Mouse (Mus musculus): Measurements from ENCODE around the gene 2310030G06Rik. TPM values are rescaled to one million over a fixed set of nuclear protein-coding genes. Genes with fewer than 3 reads are reported as not detected.
A peak's percentile ranks its signal among the peaks of the same experiment; 100 is the strongest.

The 2310030G06Rik gene
- polyA plus RNA-seq (2016; fragmentation: Nextera tagmentation; extraction: Ambion mirVana), result 0.95 and 1.5 TPM in 2 replicates

GRCm38 (mm10) chr9:50746214-50746677 is at the start of gene 2310030G06Rik:
Gene 2310030G06Rik (minus strand): TSS chr9:50746536.
- peak within 1 kb of the TSS; percentile 22 for H3K4me3 ChIP-seq
- 2% methylated on average over 19 of the region's 19 CpGs for WGBS
- ATAC-seq (ENCODE audit: low FRiP score, low read depth), result no peak

DNA sequence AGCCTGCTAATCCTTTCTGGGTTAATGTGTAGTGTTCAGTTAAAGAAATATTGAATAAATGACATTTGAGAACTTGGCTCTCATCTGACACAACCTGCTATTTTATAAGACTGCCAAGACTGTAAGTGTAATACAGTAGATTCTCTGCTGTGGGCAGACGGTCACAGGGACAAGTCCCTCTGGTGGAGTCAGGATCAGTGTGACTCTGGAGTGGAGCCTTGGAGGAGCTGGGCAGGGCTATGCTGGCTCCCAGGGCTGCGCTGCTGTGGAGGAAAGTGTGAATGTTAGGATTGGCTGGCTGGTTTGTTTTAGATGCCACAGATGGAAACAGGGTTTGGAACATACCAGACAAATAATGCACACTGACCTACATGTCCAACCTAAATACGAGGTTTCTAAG is 48.9 kb upstream of the 2310030G06Rik start:
- Histone ChIP-seq H3K9me3 (no peaks in the 10 kb centered on the region), H3K4me3 (no peak overlapping the region), H3K36me3 (peaks cover 48% of the 10 kb centered on the region)

More at GRCm38 (mm10) chr9:50746214-50746677, at the start of gene 2310030G06Rik:
- Histone ChIP-seq H3K4me1 (peaks cover 7% of the 10 kb centered on the region; the same call in 1 of the 2 replicates), H3K27ac (no peak within 1 kb of the TSS), H3K27me3 (replicated peaks) (no peaks in the 10 kb centered on the region; the same call in 1 of the 2 replicates), H3K9me3 (no peaks in the 10 kb centered on the region), H3K9ac (0 out of 2 replicates have a peak within 1 kb of the TSS, but pooled peaks have one; percentile 1), H3K4me2 (replicated peaks) (peak within 1 kb of the TSS; percentile 58), H3K36me3 (no peaks in the 10 kb centered on the region)

GRCm38 (mm10) chr9:50782155-50782554 is 35.8 kb upstream of the 2310030G06Rik start:
- no peak overlapping the region for H3K27ac ChIP-seq
- no peaks in the 10 kb centered on the region for H3K4me1 ChIP-seq
- H3K4me2 ChIP-seq (replicated peaks), result no peak overlapping the region
- peaks cover 69% of the 10 kb centered on the region for H3K36me3 ChIP-seq
- H3K9me3 ChIP-seq, result no peaks in the 10 kb centered on the region
- no peak overlapping the region for H3K9ac ChIP-seq
- WGBS, result 76% methylated on average over 2 of the region's 2 CpGs
- no peaks in the 10 kb centered on the region for H3K27me3 ChIP-seq (replicated peaks)
- H3K4me3 ChIP-seq, result no peak overlapping the region
- no peak for ATAC-seq (ENCODE audit: low FRiP score, low read depth)

More for the DNA sequence above, 48.9 kb upstream of the 2310030G06Rik start:
- H3K27me3 ChIP-seq (replicated peaks), result no peaks in the 10 kb centered on the region
- no peak overlapping the region for H3K27ac ChIP-seq
- 98% methylated on average over 3 of the region's 3 CpGs for WGBS
- no peak overlapping the region for H3K9ac ChIP-seq
- H3K4me1 ChIP-seq, result no peaks in the 10 kb centered on the region
- ATAC-seq (ENCODE audit: low FRiP score, low read depth), result no peak
- H3K4me2 ChIP-seq (replicated peaks), result no peak overlapping the region

GRCm38 (mm10) chr9:50776162-50776760 is 29.9 kb upstream of the 2310030G06Rik start:
- Histone ChIP-seq H3K27me3 (replicated peaks) (no peaks in the 10 kb centered on the region), H3K9me3 (no peaks in the 10 kb centered on the region), H3K27ac (no peak overlapping the region), H3K4me1 (peaks cover 14% of the 10 kb centered on the region), H3K36me3 (peaks cover 23% of the 10 kb centered on the region), H3K9ac (peak overlapping the region; percentile 88), H3K4me2 (replicated peaks) (peak overlapping the region; percentile 86), H3K4me3 (peak overlapping the region; percentile 91)
- 66% methylated on average over 11 of the region's 11 CpGs for WGBS
- ATAC-seq (ENCODE audit: low FRiP score, low read depth), result no peak

DNA sequence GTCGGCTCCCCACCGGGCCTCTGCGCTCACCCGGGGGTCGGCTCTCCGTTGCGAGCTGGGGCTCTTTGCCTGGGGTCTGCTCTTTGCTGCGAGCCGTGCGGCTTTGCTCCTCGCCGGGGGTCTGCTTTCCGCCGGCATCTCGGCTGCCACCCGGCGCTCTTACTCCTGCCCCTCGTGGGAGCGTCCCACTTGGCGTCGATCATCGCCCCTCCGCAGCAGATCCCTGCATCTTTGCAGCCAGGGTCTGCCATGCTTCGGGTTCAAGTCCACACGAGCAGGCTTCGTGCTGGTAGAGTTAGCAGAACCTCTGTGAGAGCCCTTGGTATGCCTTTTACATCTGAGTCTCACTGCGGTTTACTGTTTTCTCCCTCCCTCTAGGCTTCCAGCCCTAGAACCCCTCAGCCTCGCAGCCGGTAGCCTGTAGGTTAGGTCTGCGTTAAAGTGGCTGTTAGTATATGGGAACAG is 29.4 kb upstream of the 2310030G06Rik start:
- H3K4me1 ChIP-seq, result peaks cover 14% of the 10 kb centered on the region
- peak overlapping the region; percentile 91 for H3K4me3 ChIP-seq
- no peaks in the 10 kb centered on the region for H3K9me3 ChIP-seq
- H3K9ac ChIP-seq, result peak overlapping the region; percentile 88
- WGBS, result under 1% methylated on average over 30 of the region's 30 CpGs
- peaks cover 20% of the 10 kb centered on the region for H3K36me3 ChIP-seq
- peak overlapping the region; percentile 86 for H3K4me2 ChIP-seq (replicated peaks)
- H3K27me3 ChIP-seq (replicated peaks), result no peaks in the 10 kb centered on the region
- peak overlapping the region; percentile 77; the same call in 1 of the 2 replicates for H3K27ac ChIP-seq
- ATAC-seq (ENCODE audit: low FRiP score, low read depth), result peak; percentile 60

GRCm38 (mm10) chr9:50774991-50775612 is 28.8 kb upstream of the 2310030G06Rik start, which contains the start of the genes Alg9 and 1110032A03Rik:
Gene Alg9 (plus strand): TSS chr9:50775019.
Gene 1110032A03Rik (minus strand): TSS chr9:50775520.
- peaks cover 14% of the 10 kb centered on the region for H3K4me1 ChIP-seq
- no peaks in the 10 kb centered on the region for H3K9me3 ChIP-seq
- H3K4me3 ChIP-seq, result peak within 1 kb of the TSS; percentile 91
- ATAC-seq (ENCODE audit: low FRiP score, low read depth), result peak; percentile 84
- H3K36me3 ChIP-seq, result peaks cover 17% of the 10 kb centered on the region
- peak within 1 kb of the TSS; percentile 77 for H3K27ac ChIP-seq
- peak within 1 kb of the TSS; percentile 86 for H3K4me2 ChIP-seq (replicated peaks)
- under 1% methylated on average over 51 of the region's 51 CpGs for WGBS
- peak within 1 kb of the TSS; percentile 88 for H3K9ac ChIP-seq
- no peaks in the 10 kb centered on the region for H3K27me3 ChIP-seq (replicated peaks)

GRCm38 (mm10) chr9:50774026-50774462 is 27.7 kb upstream of the 2310030G06Rik start:
- no peak for ATAC-seq (ENCODE audit: low FRiP score, low read depth)
- Histone ChIP-seq H3K9ac (0 out of 2 replicates have a peak overlapping the region, but pooled peaks have one; percentile 88), H3K4me2 (replicated peaks) (peak overlapping the region; percentile 86), H3K9me3 (no peaks in the 10 kb centered on the region), H3K36me3 (peaks cover 7% of the 10 kb centered on the region; the same call in 1 of the 2 replicates), H3K27ac (no peak overlapping the region), H3K4me1 (peaks cover 14% of the 10 kb centered on the region), H3K4me3 (no peak overlapping the region), H3K27me3 (replicated peaks) (no peaks in the 10 kb centered on the region)
- WGBS, result 77% methylated on average over 4 of the region's 4 CpGs

DNA sequence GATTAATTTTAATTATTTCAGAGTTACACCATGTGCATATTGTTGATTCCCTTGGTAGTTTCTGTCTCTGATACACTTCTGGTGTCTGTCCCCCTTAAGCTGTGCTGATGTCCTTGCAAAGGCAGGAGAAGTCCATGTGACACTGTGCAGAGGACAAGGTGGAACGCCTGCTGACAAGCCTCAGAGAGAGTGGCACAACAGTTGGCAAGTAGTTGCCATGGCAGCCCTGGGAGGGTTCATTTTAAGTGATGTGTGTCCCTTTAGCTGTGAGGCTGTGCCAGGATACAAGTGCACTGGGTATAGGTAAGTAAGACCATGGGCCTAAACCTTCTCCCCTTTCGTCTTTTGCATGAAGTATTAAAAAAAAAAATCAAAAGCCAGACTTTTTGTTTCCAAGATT is 23.7 kb upstream of the 2310030G06Rik start:
- Histone ChIP-seq H3K4me2 (replicated peaks) (no peak overlapping the region), H3K9me3 (no peaks in the 10 kb centered on the region)

DNA sequence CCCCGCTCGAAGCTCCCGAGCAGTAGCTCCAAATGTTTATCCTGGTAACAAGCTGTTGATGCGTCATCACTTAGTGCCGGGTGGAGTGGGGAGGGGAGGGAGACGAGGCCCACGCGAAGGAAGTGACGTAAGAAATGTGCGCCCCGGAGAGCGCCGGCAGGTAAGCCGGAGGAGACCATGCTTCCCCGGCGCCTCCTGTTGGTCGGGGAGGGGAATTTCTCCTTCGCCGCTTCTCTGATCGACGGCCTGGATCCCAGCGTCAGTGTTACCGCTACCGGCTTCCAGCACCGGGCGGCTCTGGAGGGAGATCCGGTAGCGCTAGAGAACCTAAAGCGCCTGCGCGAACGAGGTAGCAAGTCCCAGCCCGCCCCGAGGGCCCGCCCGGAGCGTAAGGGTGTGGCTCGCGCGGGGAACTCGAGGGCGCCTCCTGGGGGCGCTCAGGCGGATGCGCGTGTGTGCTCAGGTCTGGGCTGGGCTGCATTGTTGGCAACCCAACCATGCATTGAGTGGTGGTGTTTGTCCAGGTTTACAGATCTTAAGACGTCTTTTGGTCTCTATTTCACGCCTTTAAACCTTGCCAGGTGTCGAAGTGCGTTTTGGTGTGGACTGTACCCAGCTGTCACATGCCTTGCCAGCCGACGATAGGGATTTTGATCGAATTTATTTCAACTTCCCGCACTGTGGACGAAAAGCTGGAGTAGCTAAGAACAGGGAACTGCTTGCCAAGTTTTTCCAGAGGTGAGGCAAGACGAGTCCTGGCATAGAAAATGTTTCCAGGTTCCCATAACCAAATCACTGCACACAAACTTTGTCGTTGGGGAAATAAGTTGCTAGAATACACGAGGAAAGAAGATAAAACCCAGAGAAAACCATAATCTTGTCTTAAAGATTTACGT is 22.0 kb upstream of the 2310030G06Rik start, which contains the start of gene Fdxacb1:
Gene Fdxacb1 (plus strand): TSS at position 130 of the 896 bp plus-strand sequence.
- Histone ChIP-seq H3K9ac (peak within 1 kb of the TSS; percentile 59), H3K4me2 (replicated peaks) (peak within 1 kb of the TSS; percentile 75), H3K27ac (peak within 1 kb of the TSS; percentile 50; the same call in 1 of the 2 replicates), H3K27me3 (replicated peaks) (no peaks in the 10 kb centered on the region), H3K4me3 (peak within 1 kb of the TSS; percentile 48), H3K9me3 (no peaks in the 10 kb centered on the region), H3K36me3 (0 out of 2 replicates have a peak, but pooled peaks cover 4% of the 10 kb centered on the region), H3K4me1 (peaks cover 3% of the 10 kb centered on the region; the same call in 1 of the 2 replicates)
- WGBS, result 4% methylated on average over 59 of the region's 59 CpGs
- ATAC-seq (ENCODE audit: low FRiP score, low read depth), result peak; percentile 97

More for the DNA sequence above, 23.7 kb upstream of the 2310030G06Rik start:
- Histone ChIP-seq H3K36me3 (0 out of 2 replicates have a peak, but pooled peaks cover 4% of the 10 kb centered on the region), H3K27me3 (replicated peaks) (no peaks in the 10 kb centered on the region), H3K4me1 (peaks cover 6% of the 10 kb centered on the region; the same call in 1 of the 2 replicates), H3K9ac (no peak overlapping the region), H3K4me3 (no peak overlapping the region), H3K27ac (no peak overlapping the region)
- WGBS, result 79% methylated on average over 2 of the region's 2 CpGs
- ATAC-seq (ENCODE audit: low FRiP score, low read depth), result no peak

DNA sequence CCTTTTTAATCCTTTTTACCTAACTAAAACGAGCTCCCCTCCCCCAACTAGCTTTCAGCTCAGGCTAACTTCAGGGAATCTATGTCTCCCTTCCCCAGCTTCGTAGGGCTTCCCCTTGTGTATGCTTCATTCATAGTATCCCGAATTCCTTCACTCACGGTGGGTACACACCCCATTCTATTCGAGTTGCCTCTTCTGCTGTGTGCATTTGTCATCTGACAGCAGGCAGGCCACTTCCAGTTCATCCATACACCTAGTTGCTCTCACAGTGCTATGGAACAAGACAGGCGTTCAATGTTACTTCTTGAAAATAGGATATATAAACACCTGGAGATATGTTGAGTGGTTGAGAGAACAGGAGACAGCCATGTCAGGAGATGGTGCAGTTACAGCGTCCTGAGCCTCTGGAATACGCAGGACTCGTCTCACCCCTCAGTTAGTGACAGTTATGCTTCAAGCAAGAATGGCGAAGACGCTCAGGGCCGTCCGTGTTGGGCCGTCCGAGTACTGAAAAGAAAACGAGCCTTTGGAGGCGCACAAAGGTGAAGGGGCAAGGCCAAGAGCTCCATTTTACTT is 21.3 kb upstream of the 2310030G06Rik start:
- ATAC-seq (ENCODE audit: low FRiP score, low read depth), result no peak; the same call in none of the 2 replicates
- H3K4me2 ChIP-seq (replicated peaks), result peak overlapping the region; percentile 75
- 6% methylated on average over 17 of the region's 17 CpGs for WGBS
- no peaks in the 10 kb centered on the region for H3K27me3 ChIP-seq (replicated peaks)
- no peaks in the 10 kb centered on the region for H3K9me3 ChIP-seq
- peak overlapping the region; percentile 59 for H3K9ac ChIP-seq
- peak overlapping the region; percentile 48 for H3K4me3 ChIP-seq
- H3K27ac ChIP-seq, result no peak overlapping the region
- H3K4me1 ChIP-seq, result peaks cover 3% of the 10 kb centered on the region; the same call in 1 of the 2 replicates
- 0 out of 2 replicates have a peak, but pooled peaks cover 4% of the 10 kb centered on the region for H3K36me3 ChIP-seq

GRCm38 (mm10) chr9:50763331-50763730 is 17.0 kb upstream of the 2310030G06Rik start:
- Histone ChIP-seq H3K27ac (no peak overlapping the region), H3K9ac (no peak overlapping the region), H3K36me3 (no peaks in the 10 kb centered on the region), H3K4me1 (no peaks in the 10 kb centered on the region), H3K4me2 (replicated peaks) (no peak overlapping the region), H3K27me3 (replicated peaks) (no peaks in the 10 kb centered on the region), H3K4me3 (no peak overlapping the region), H3K9me3 (no peaks in the 10 kb centered on the region)
- ATAC-seq (ENCODE audit: low FRiP score, low read depth), result no peak
- 77% methylated on average over 1 of the region's 1 CpGs for WGBS
